Mouse (Mus musculus): ENCODE measurements at regions not wholly inside any gene's neighbourhood (a gene's known extent, or its start where the extent isn't known, plus 50 kb on each side); places are given as distances from the start of the nearest gene placed in this dataset.

- 65% methylated on average over 1 of the region's 1 CpGs for WGBS (ENCODE audit: insufficient replicate concordance)
These were observed 333.5 kb downstream of the Bckdhb start for GRCm38 (mm10) chr9:84258488-84258887.

DNA sequence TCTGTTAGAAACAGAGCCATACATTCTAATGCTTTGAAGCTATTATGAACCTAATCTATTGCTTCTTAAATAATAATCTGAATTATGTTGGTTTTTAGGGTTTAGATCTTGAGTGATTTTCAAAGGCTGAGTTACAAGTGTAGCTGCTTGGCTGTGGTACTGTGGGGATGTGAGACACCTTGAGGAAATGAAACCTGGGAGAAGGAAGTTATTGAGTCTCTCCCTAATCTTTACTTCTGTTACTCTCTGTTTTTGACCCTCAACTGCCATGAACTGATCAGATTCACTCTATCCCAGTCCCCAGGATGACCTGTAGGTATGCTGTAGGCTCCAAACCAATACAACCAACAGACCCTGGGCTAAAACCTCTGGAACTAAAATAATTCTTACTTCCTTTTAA lies 334.8 kb downstream of the Bckdhb start:
- Histone ChIP-seq H3K4me2 (ENCODE audit: low read depth, low read length) (no peak overlapping the region), H3K4me3 (ENCODE audit: low read depth, low read length) (no peak overlapping the region), H3K9me3 (ENCODE audit: low read length) (no peaks in the 10 kb centered on the region), H3K4me1 (ENCODE audit: insufficient read depth) (no peaks in the 10 kb centered on the region), H3K27ac (ENCODE audit: low read depth) (no peak overlapping the region), H3K36me3 (replicated peaks; ENCODE audit: insufficient read depth, low read length) (no peaks in the 10 kb centered on the region), H3K9ac (replicated peaks) (no peak overlapping the region), H3K27me3 (ENCODE audit: insufficient read depth, low read length) (no peaks in the 10 kb centered on the region)
- DNase-seq (no peak), ATAC-seq (no peak)
- TF ChIP-seq CTCF (IDR thresholded peaks at IDR 0.05; ENCODE audit: low read depth): no peak
- no peak for TF ChIP-seq EP300 (IDR thresholded peaks at IDR 0.05; ENCODE audit: low read depth)

More at GRCm38 (mm10) chr9:84258488-84258887, 333.5 kb downstream of the Bckdhb start:
- no peak overlapping the region for H3K27ac ChIP-seq (ENCODE audit: low read depth)
- H3K9ac ChIP-seq (replicated peaks): no peak overlapping the region
- H3K4me1 ChIP-seq (ENCODE audit: insufficient read depth): no peaks in the 10 kb centered on the region
- no peaks in the 10 kb centered on the region for H3K36me3 ChIP-seq (replicated peaks; ENCODE audit: insufficient read depth, low read length)
- ATAC-seq: no peak
- no peak overlapping the region for H3K4me3 ChIP-seq (ENCODE audit: low read depth, low read length)
- no peak overlapping the region for H3K4me2 ChIP-seq (ENCODE audit: low read depth, low read length)
- H3K27me3 ChIP-seq (ENCODE audit: insufficient read depth, low read length): no peaks in the 10 kb centered on the region
- no peak for TF ChIP-seq CTCF (IDR thresholded peaks at IDR 0.05; ENCODE audit: low read depth)
- no peak for TF ChIP-seq EP300 (IDR thresholded peaks at IDR 0.05; ENCODE audit: low read depth)
- no peaks in the 10 kb centered on the region for H3K9me3 ChIP-seq (ENCODE audit: low read length)
- DNase-seq: no peak

GRCm38 (mm10) chr9:84262151-84262550 lies 337.2 kb downstream of the Bckdhb start:
- Histone ChIP-seq H3K27me3 (ENCODE audit: insufficient read depth, low read length) (no peaks in the 10 kb centered on the region), H3K4me2 (ENCODE audit: low read depth, low read length) (no peak overlapping the region), H3K27ac (ENCODE audit: low read depth) (no peak overlapping the region), H3K36me3 (replicated peaks; ENCODE audit: insufficient read depth, low read length) (no peaks in the 10 kb centered on the region), H3K9me3 (ENCODE audit: low read length) (no peaks in the 10 kb centered on the region), H3K9ac (replicated peaks) (no peak overlapping the region), H3K4me3 (ENCODE audit: low read depth, low read length) (no peak overlapping the region), H3K4me1 (ENCODE audit: insufficient read depth) (no peaks in the 10 kb centered on the region)
- TF ChIP-seq CTCF (IDR thresholded peaks at IDR 0.05; ENCODE audit: low read depth): no peak
- TF ChIP-seq EP300 (IDR thresholded peaks at IDR 0.05; ENCODE audit: low read depth): no peak
- no peak for ATAC-seq
- WGBS (ENCODE audit: insufficient replicate concordance): 74% methylated on average over 5 of the region's 5 CpGs
- DNase-seq: no peak

DNA sequence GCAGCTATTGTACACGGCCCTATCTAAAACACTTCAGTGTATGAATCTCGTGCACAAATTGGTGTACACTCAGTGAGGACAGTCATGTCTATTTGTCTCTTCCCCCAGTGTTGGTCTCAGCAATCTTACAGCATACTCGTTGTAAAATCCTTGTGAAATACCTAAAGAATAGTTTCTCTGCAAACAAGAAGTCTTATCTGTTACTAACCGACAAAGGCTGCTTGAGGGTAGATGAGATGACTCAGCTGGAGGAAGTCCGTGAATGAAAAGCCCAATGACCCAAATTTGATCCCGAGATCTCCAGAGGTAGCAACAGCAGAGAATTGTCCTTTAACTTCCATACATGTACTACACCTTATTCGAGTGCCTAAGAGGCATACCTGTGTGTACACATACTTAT lies 342.0 kb downstream of the Bckdhb start:
- DNase-seq (no peak), ATAC-seq (no peak)
- no peaks in the 10 kb centered on the region for H3K36me3 ChIP-seq (replicated peaks; ENCODE audit: insufficient read depth, low read length)
- 37% methylated on average over 7 of the region's 7 CpGs for WGBS (ENCODE audit: insufficient replicate concordance)
- H3K27ac ChIP-seq (ENCODE audit: low read depth): no peak overlapping the region
- H3K9me3 ChIP-seq (ENCODE audit: low read length): no peaks in the 10 kb centered on the region
- no peaks in the 10 kb centered on the region for H3K4me1 ChIP-seq (ENCODE audit: insufficient read depth)
- H3K4me2 ChIP-seq (ENCODE audit: low read depth, low read length): no peak overlapping the region
- TF ChIP-seq EP300 (IDR thresholded peaks at IDR 0.05; ENCODE audit: low read depth) (no peak), CTCF (IDR thresholded peaks at IDR 0.05; ENCODE audit: low read depth) (no peak)
- no peak overlapping the region for H3K4me3 ChIP-seq (ENCODE audit: low read depth, low read length)
- no peak overlapping the region for H3K9ac ChIP-seq (replicated peaks)
- no peaks in the 10 kb centered on the region for H3K27me3 ChIP-seq (ENCODE audit: insufficient read depth, low read length)

DNA sequence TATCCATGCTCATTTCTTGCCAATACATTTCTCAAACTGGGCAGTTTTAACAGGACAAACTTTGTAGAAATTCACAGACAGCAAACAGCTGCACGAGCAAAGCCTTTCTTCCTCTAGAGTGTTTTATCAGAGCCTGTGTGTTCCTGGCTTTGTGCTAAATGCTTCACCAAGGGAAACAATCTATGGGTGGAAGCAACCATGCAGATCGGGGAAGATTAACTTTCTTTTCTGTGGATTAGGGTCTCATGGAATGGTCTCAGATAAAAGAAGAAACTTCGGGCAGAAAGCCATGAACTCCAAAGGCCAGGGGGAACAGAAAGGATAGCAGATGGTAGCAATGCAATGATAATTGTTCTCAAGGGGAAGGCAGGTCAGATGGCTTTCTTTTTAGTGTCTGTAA lies 349.7 kb downstream of the Bckdhb start:
- 50% methylated on average over 3 of the region's 3 CpGs for WGBS (ENCODE audit: insufficient replicate concordance)
- Histone ChIP-seq H3K36me3 (replicated peaks; ENCODE audit: insufficient read depth, low read length) (no peaks in the 10 kb centered on the region), H3K9ac (replicated peaks) (no peak overlapping the region), H3K27me3 (ENCODE audit: insufficient read depth, low read length) (no peaks in the 10 kb centered on the region), H3K9me3 (ENCODE audit: low read length) (no peaks in the 10 kb centered on the region), H3K4me2 (ENCODE audit: low read depth, low read length) (no peak overlapping the region), H3K4me1 (ENCODE audit: insufficient read depth) (no peaks in the 10 kb centered on the region), H3K4me3 (ENCODE audit: low read depth, low read length) (no peak overlapping the region), H3K27ac (ENCODE audit: low read depth) (no peak overlapping the region)
- TF ChIP-seq CTCF (IDR thresholded peaks at IDR 0.05; ENCODE audit: low read depth): no peak
- no peak for TF ChIP-seq EP300 (IDR thresholded peaks at IDR 0.05; ENCODE audit: low read depth)
- no peak for ATAC-seq
- no peak for DNase-seq

DNA sequence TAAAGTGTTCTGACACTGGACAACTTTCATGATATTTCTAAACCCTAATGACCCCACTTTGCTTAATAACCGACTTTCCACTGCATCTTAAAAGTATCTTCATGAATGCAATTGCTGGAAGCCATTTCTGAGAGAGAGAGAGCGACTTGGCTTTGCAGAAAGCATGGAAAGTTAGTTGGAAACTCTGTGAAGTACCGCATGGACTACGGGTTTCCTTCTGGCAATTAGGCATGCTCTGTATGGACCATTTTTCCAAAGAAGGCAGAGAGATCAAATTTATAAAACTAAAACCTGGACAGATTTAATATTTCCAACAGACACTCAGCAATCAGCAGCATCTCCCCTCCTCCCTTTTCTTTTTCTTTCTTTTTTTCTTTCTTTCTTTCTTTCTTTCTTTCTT lies 353.4 kb downstream of the Bckdhb start:
- DNase-seq (no peak), ATAC-seq (no peak)
- Histone ChIP-seq H3K4me1 (ENCODE audit: insufficient read depth) (no peaks in the 10 kb centered on the region), H3K27ac (ENCODE audit: low read depth) (no peak overlapping the region), H3K9ac (replicated peaks) (no peak overlapping the region), H3K4me3 (ENCODE audit: low read depth, low read length) (no peak overlapping the region), H3K27me3 (ENCODE audit: insufficient read depth, low read length) (no peaks in the 10 kb centered on the region), H3K9me3 (ENCODE audit: low read length) (0 out of 2 replicates have a peak, but pooled peaks cover 3% of the 10 kb centered on the region), H3K36me3 (replicated peaks; ENCODE audit: insufficient read depth, low read length) (no peaks in the 10 kb centered on the region), H3K4me2 (ENCODE audit: low read depth, low read length) (no peak overlapping the region)
- no peak for TF ChIP-seq EP300 (IDR thresholded peaks at IDR 0.05; ENCODE audit: low read depth)
- TF ChIP-seq CTCF (IDR thresholded peaks at IDR 0.05; ENCODE audit: low read depth): no peak
- WGBS (ENCODE audit: insufficient replicate concordance): 82% methylated on average over 4 of the region's 4 CpGs

- WGBS (ENCODE audit: insufficient replicate concordance): 63% methylated on average over 1 of the region's 1 CpGs
- H3K4me3 ChIP-seq (ENCODE audit: low read depth, low read length): no peak overlapping the region
- no peaks in the 10 kb centered on the region for H3K36me3 ChIP-seq (replicated peaks; ENCODE audit: insufficient read depth, low read length)
- H3K27ac ChIP-seq (ENCODE audit: low read depth): no peak overlapping the region
- H3K27me3 ChIP-seq (ENCODE audit: insufficient read depth, low read length): no peaks in the 10 kb centered on the region
- no peak overlapping the region for H3K9ac ChIP-seq (replicated peaks)
- H3K4me2 ChIP-seq (ENCODE audit: low read depth, low read length): no peak overlapping the region
- H3K9me3 ChIP-seq (ENCODE audit: low read length): 0 out of 2 replicates have a peak, but pooled peaks cover 3% of the 10 kb centered on the region
- no peak for ATAC-seq
- no peak for DNase-seq
- TF ChIP-seq CTCF (IDR thresholded peaks at IDR 0.05; ENCODE audit: low read depth) (no peak), EP300 (IDR thresholded peaks at IDR 0.05; ENCODE audit: low read depth) (no peak)
- no peaks in the 10 kb centered on the region for H3K4me1 ChIP-seq (ENCODE audit: insufficient read depth)
These were observed 353.8 kb downstream of the Bckdhb start for GRCm38 (mm10) chr9:84278731-84279130.

Data from liver, postnatal 0 days (tissue).